Mouse (Mus musculus): ENCODE data around the gene Syt5. TPM values are rescaled to one million over a fixed set of nuclear protein-coding genes. Genes with fewer than 3 reads are reported as not detected.

The Syt5 gene
- polyA plus RNA-seq, 1 experiment from 2014 or later, result 6.8 TPM

GRCm38 (mm10) chr7:4492284-4493224 lies 54.8 kb downstream of the Syt5 start:
- Histone ChIP-seq H3K9me3 (ENCODE audit: control insufficient read depth, low read length) (no peaks in the 10 kb centered on the region), H3K36me3 (ENCODE audit: control insufficient read depth, insufficient read depth, low read length) (0 out of 2 replicates have a peak, but pooled peaks cover 3% of the 10 kb centered on the region)
- ATAC-seq, result no peak

GRCm38 (mm10) chr7:4491308-4491707 lies 56.0 kb downstream of the Syt5 start:
- peaks cover 12% of the 10 kb centered on the region; the same call in 1 of the 2 replicates for H3K4me1 ChIP-seq (ENCODE audit: control insufficient read depth, insufficient read depth, low read length)
- H3K36me3 ChIP-seq (ENCODE audit: control insufficient read depth, insufficient read depth, low read length), result peaks cover 4% of the 10 kb centered on the region
- H3K9me3 ChIP-seq (ENCODE audit: control insufficient read depth, low read length), result no peaks in the 10 kb centered on the region
- H3K27me3 ChIP-seq (replicated peaks; ENCODE audit: control insufficient read depth, insufficient read depth, low read length), result no peaks in the 10 kb centered on the region
- no peak for ATAC-seq
- no peak overlapping the region for H3K4me2 ChIP-seq (ENCODE audit: low read depth, low read length)
- peak overlapping the region; percentile 21; the same call in 1 of the 2 replicates for H3K27ac ChIP-seq (ENCODE audit: low read length)
- H3K4me3 ChIP-seq (ENCODE audit: low read length), result no peak overlapping the region
- H3K9ac ChIP-seq (ENCODE audit: low read depth, low read length), result no peak overlapping the region; the same call in 1 of the 2 replicates
- 72% methylated on average over 6 of the region's 6 CpGs for WGBS

More at GRCm38 (mm10) chr7:4492284-4493224, 54.8 kb downstream of the Syt5 start:
- 0 out of 2 replicates have a peak overlapping the region, but pooled peaks have one; percentile 34 for H3K27ac ChIP-seq (ENCODE audit: low read length)
- 76% methylated on average over 13 of the region's 13 CpGs for WGBS
- peaks cover 12% of the 10 kb centered on the region for H3K4me1 ChIP-seq (ENCODE audit: control insufficient read depth, insufficient read depth, low read length)
- no peak overlapping the region for H3K4me2 ChIP-seq (ENCODE audit: low read depth, low read length)
- no peak overlapping the region for H3K4me3 ChIP-seq (ENCODE audit: low read length)
- H3K9ac ChIP-seq (ENCODE audit: low read depth, low read length), result no peak overlapping the region
- H3K27me3 ChIP-seq (replicated peaks; ENCODE audit: control insufficient read depth, insufficient read depth, low read length), result no peaks in the 10 kb centered on the region

Small RNA genes within 50 kb of the gene (microRNA-seq; reads per million reads assigned to microRNA genes)
- gene Gm23577, result not detected

Other genes starting within 250 kb of the Syt5 start
- 0.09 TPM in 1 of 2 replicates, not detected in the other for gene Ncr1, start 209.8 kb downstream of the Syt5 start, polyA plus RNA-seq (2015; fragmentation: Nextera tagmentation; extraction: Ambion mirVana)
- 0.10 and 0.23 TPM in 2 replicates for gene Gp6, start 149.8 kb downstream of the Syt5 start, polyA plus RNA-seq (2015; fragmentation: Nextera tagmentation; extraction: Ambion mirVana)
- 27.3 and 28.7 TPM in 2 replicates for gene Rdh13, start 101.9 kb downstream of the Syt5 start, polyA plus RNA-seq (2015; fragmentation: Nextera tagmentation; extraction: Ambion mirVana)
- 4.0 and 4.1 TPM in 2 replicates for gene Eps8l1, start 86.9 kb downstream of the Syt5 start, polyA plus RNA-seq (2015; fragmentation: Nextera tagmentation; extraction: Ambion mirVana)
- gene Ppp1r12c, start 45.9 kb downstream of the Syt5 start, polyA plus RNA-seq (2015; fragmentation: Nextera tagmentation; extraction: Ambion mirVana), result 17.0 and 17.3 TPM in 2 replicates
- gene Tnnt1, start 31.2 kb downstream of the Syt5 start, polyA plus RNA-seq (2015; fragmentation: Nextera tagmentation; extraction: Ambion mirVana), result 23.0 and 23.2 TPM in 2 replicates
- gene Tnni3, start 23.3 kb downstream of the Syt5 start, polyA plus RNA-seq (2015; fragmentation: Nextera tagmentation; extraction: Ambion mirVana), result 1.6 TPM in 2 replicates
- gene Dnaaf3, start 15.1 kb downstream of the Syt5 start, polyA plus RNA-seq (2015; fragmentation: Nextera tagmentation; extraction: Ambion mirVana), result 1.1 and 1.3 TPM in 2 replicates
- 3.0 and 4.7 TPM in 2 replicates for gene Ptprh, start 56.5 kb upstream of the Syt5 start, polyA plus RNA-seq (2015; fragmentation: Nextera tagmentation; extraction: Ambion mirVana)
- gene Tmem86b, start 83.9 kb upstream of the Syt5 start, polyA plus RNA-seq (2015; fragmentation: Nextera tagmentation; extraction: Ambion mirVana), result 16.3 and 23.2 TPM in 2 replicates
- gene Ppp6r1, start 111.5 kb upstream of the Syt5 start, polyA plus RNA-seq (2015; fragmentation: Nextera tagmentation; extraction: Ambion mirVana), result 2.6 and 2.9 TPM in 2 replicates
- 84.9 and 95.4 TPM in 2 replicates for gene Hspbp1, start 137.5 kb upstream of the Syt5 start, polyA plus RNA-seq (2015; fragmentation: Nextera tagmentation; extraction: Ambion mirVana)
- 0.86 and 1.4 TPM in 2 replicates for gene Brsk1, start 143.1 kb upstream of the Syt5 start, polyA plus RNA-seq (2015; fragmentation: Nextera tagmentation; extraction: Ambion mirVana)
- 4.4 and 5.4 TPM in 2 replicates for gene Tmem150b, start 177.7 kb upstream of the Syt5 start, polyA plus RNA-seq (2015; fragmentation: Nextera tagmentation; extraction: Ambion mirVana)
- gene Kmt5c, start 192.6 kb upstream of the Syt5 start, polyA plus RNA-seq (2015; fragmentation: Nextera tagmentation; extraction: Ambion mirVana), result 66.7 and 76.0 TPM in 2 replicates
- 38.1 and 50.6 TPM in 2 replicates for gene Cox6b2, start 205.6 kb upstream of the Syt5 start, polyA plus RNA-seq (2015; fragmentation: Nextera tagmentation; extraction: Ambion mirVana)
- not detected in 2 replicates for gene Fam71e2, start 223.8 kb upstream of the Syt5 start, polyA plus RNA-seq (2015; fragmentation: Nextera tagmentation; extraction: Ambion mirVana)
- gene Il11, start 235.3 kb upstream of the Syt5 start, polyA plus RNA-seq (2015; fragmentation: Nextera tagmentation; extraction: Ambion mirVana), result 0.09 TPM in 1 of 2 replicates, not detected in the other
- gene Tmem190, start 235.4 kb upstream of the Syt5 start, polyA plus RNA-seq (2015; fragmentation: Nextera tagmentation; extraction: Ambion mirVana), result 0.75 and 1.0 TPM in 2 replicates
- 32.8 and 35.9 TPM in 2 replicates for gene Tmem238, start 242.1 kb upstream of the Syt5 start, polyA plus RNA-seq (2015; fragmentation: Nextera tagmentation; extraction: Ambion mirVana)
- 320 and 345 TPM in 2 replicates for gene Rpl28, start 245.3 kb upstream of the Syt5 start, polyA plus RNA-seq (2015; fragmentation: Nextera tagmentation; extraction: Ambion mirVana)

All from intestine, embryonic 16.5 days (tissue).